Mouse (Mus musculus): ENCODE results near the gene Rfc5. TPM values are rescaled to one million over a fixed set of nuclear protein-coding genes. Genes with fewer than 3 reads are reported as not detected.
A peak's percentile ranks its signal among the peaks of the same experiment; 100 is the strongest.

The Rfc5 gene
- polyA plus RNA-seq, 1 experiment from 2014 or later, result 23.9 TPM

GRCm38 (mm10) chr5:117361590-117361989 is 27.3 kb downstream of the Rfc5 start:
- ATAC-seq (no peak), DNase-seq (no peak)
- no peak for TF ChIP-seq EP300 (IDR thresholded peaks at IDR 0.05; ENCODE audit: low read depth)
- TF ChIP-seq CTCF (IDR thresholded peaks at IDR 0.05; ENCODE audit: low read depth), result no peak
- peak overlapping the region; percentile 92 for H3K27ac ChIP-seq (ENCODE audit: low read depth)
- H3K9ac ChIP-seq (replicated peaks), result no peak overlapping the region
- no peak overlapping the region for H3K4me2 ChIP-seq (ENCODE audit: low read depth, low read length)
- peaks cover 10% of the 10 kb centered on the region; the same call in 1 of the 2 replicates for H3K36me3 ChIP-seq (replicated peaks; ENCODE audit: insufficient read depth, low read length)
- no peaks in the 10 kb centered on the region for H3K9me3 ChIP-seq (ENCODE audit: low read length)
- H3K4me3 ChIP-seq (ENCODE audit: low read depth, low read length), result no peak overlapping the region
- peaks cover 35% of the 10 kb centered on the region for H3K4me1 ChIP-seq (ENCODE audit: insufficient read depth)
- 87% methylated on average over 4 of the region's 4 CpGs for WGBS (ENCODE audit: insufficient replicate concordance)
- no peaks in the 10 kb centered on the region for H3K27me3 ChIP-seq (ENCODE audit: insufficient read depth, low read length)

- DNase-seq (peak; percentile 62), ATAC-seq (peak; percentile 57)
- TF ChIP-seq EP300 (IDR thresholded peaks at IDR 0.05; ENCODE audit: low read depth) (no peak), CTCF (IDR thresholded peaks at IDR 0.05; ENCODE audit: low read depth) (no peak)
- Histone ChIP-seq H3K4me3 (ENCODE audit: low read depth, low read length) (no peak overlapping the region), H3K27ac (ENCODE audit: low read depth) (peak overlapping the region; percentile 92), H3K9me3 (ENCODE audit: low read length) (no peaks in the 10 kb centered on the region), H3K9ac (replicated peaks) (peak overlapping the region; percentile 40), H3K27me3 (ENCODE audit: insufficient read depth, low read length) (no peaks in the 10 kb centered on the region), H3K4me1 (ENCODE audit: insufficient read depth) (peaks cover 41% of the 10 kb centered on the region), H3K4me2 (ENCODE audit: low read depth, low read length) (peak overlapping the region; percentile 53), H3K36me3 (replicated peaks; ENCODE audit: insufficient read depth, low read length) (peaks cover 10% of the 10 kb centered on the region; the same call in 1 of the 2 replicates)
- 31% methylated on average over 13 of the region's 13 CpGs for WGBS (ENCODE audit: insufficient replicate concordance)
Observed at GRCm38 (mm10) chr5:117360631-117361541, 28.0 kb downstream of the Rfc5 start.

GRCm38 (mm10) chr5:117360228-117360515 is 28.7 kb downstream of the Rfc5 start:
- H3K9me3 ChIP-seq (ENCODE audit: low read length), result no peaks in the 10 kb centered on the region
- peak overlapping the region; percentile 36; the same call in 1 of the 2 replicates for H3K4me2 ChIP-seq (ENCODE audit: low read depth, low read length)
- H3K36me3 ChIP-seq (replicated peaks; ENCODE audit: insufficient read depth, low read length), result peaks cover 9% of the 10 kb centered on the region; the same call in 1 of the 2 replicates
- no peak overlapping the region for H3K4me3 ChIP-seq (ENCODE audit: low read depth, low read length)
- WGBS (ENCODE audit: insufficient replicate concordance), result 70% methylated on average over 13 of the region's 13 CpGs
- peaks cover 40% of the 10 kb centered on the region for H3K4me1 ChIP-seq (ENCODE audit: insufficient read depth)
- ATAC-seq (no peak), DNase-seq (no peak)
- no peak for TF ChIP-seq EP300 (IDR thresholded peaks at IDR 0.05; ENCODE audit: low read depth)
- TF ChIP-seq CTCF (IDR thresholded peaks at IDR 0.05; ENCODE audit: low read depth), result no peak
- no peaks in the 10 kb centered on the region for H3K27me3 ChIP-seq (ENCODE audit: insufficient read depth, low read length)
- H3K9ac ChIP-seq (replicated peaks), result no peak overlapping the region
- peak overlapping the region; percentile 92 for H3K27ac ChIP-seq (ENCODE audit: low read depth)

GRCm38 (mm10) chr5:117359497-117360227 is 29.2 kb downstream of the Rfc5 start:
- peak overlapping the region; percentile 36; the same call in 1 of the 2 replicates for H3K4me2 ChIP-seq (ENCODE audit: low read depth, low read length)
- no peak overlapping the region for H3K9ac ChIP-seq (replicated peaks)
- no peak for ATAC-seq
- H3K36me3 ChIP-seq (replicated peaks; ENCODE audit: insufficient read depth, low read length), result peaks cover 3% of the 10 kb centered on the region; the same call in 1 of the 2 replicates
- peak overlapping the region; percentile 92 for H3K27ac ChIP-seq (ENCODE audit: low read depth)
- no peak for DNase-seq
- no peak for TF ChIP-seq CTCF (IDR thresholded peaks at IDR 0.05; ENCODE audit: low read depth)
- TF ChIP-seq EP300 (IDR thresholded peaks at IDR 0.05; ENCODE audit: low read depth), result no peak
- 31% methylated on average over 7 of the region's 7 CpGs for WGBS (ENCODE audit: insufficient replicate concordance)
- no peaks in the 10 kb centered on the region for H3K27me3 ChIP-seq (ENCODE audit: insufficient read depth, low read length)
- H3K9me3 ChIP-seq (ENCODE audit: low read length), result no peaks in the 10 kb centered on the region
- no peak overlapping the region for H3K4me3 ChIP-seq (ENCODE audit: low read depth, low read length)
- peaks cover 39% of the 10 kb centered on the region for H3K4me1 ChIP-seq (ENCODE audit: insufficient read depth)

GRCm38 (mm10) chr5:117358725-117359124 is 30.1 kb downstream of the Rfc5 start:
- Histone ChIP-seq H3K9ac (replicated peaks) (no peak overlapping the region), H3K4me3 (ENCODE audit: low read depth, low read length) (peak overlapping the region; percentile 89; the same call in 1 of the 2 replicates), H3K4me1 (ENCODE audit: insufficient read depth) (peaks cover 39% of the 10 kb centered on the region), H3K9me3 (ENCODE audit: low read length) (no peaks in the 10 kb centered on the region), H3K27me3 (ENCODE audit: insufficient read depth, low read length) (no peaks in the 10 kb centered on the region), H3K36me3 (replicated peaks; ENCODE audit: insufficient read depth, low read length) (0 out of 2 replicates have a peak, but pooled peaks cover 2% of the 10 kb centered on the region), H3K27ac (ENCODE audit: low read depth) (peak overlapping the region; percentile 92), H3K4me2 (ENCODE audit: low read depth, low read length) (peak overlapping the region; percentile 77)
- no peak for TF ChIP-seq EP300 (IDR thresholded peaks at IDR 0.05; ENCODE audit: low read depth)
- TF ChIP-seq CTCF (IDR thresholded peaks at IDR 0.05; ENCODE audit: low read depth), result peak; percentile 75
- 42% methylated on average over 11 of the region's 11 CpGs for WGBS (ENCODE audit: insufficient replicate concordance)
- DNase-seq (peak; percentile 84), ATAC-seq (no peak)

GRCm38 (mm10) chr5:117358248-117358630 is 30.6 kb downstream of the Rfc5 start:
- no peak for TF ChIP-seq CTCF (IDR thresholded peaks at IDR 0.05; ENCODE audit: low read depth)
- no peak for TF ChIP-seq EP300 (IDR thresholded peaks at IDR 0.05; ENCODE audit: low read depth)
- Histone ChIP-seq H3K9me3 (ENCODE audit: low read length) (no peaks in the 10 kb centered on the region), H3K9ac (replicated peaks) (peak overlapping the region; percentile 93), H3K4me1 (ENCODE audit: insufficient read depth) (peaks cover 34% of the 10 kb centered on the region), H3K4me3 (ENCODE audit: low read depth, low read length) (peak overlapping the region; percentile 89), H3K4me2 (ENCODE audit: low read depth, low read length) (peak overlapping the region; percentile 77), H3K27ac (ENCODE audit: low read depth) (peak overlapping the region; percentile 98), H3K27me3 (ENCODE audit: insufficient read depth, low read length) (no peaks in the 10 kb centered on the region), H3K36me3 (replicated peaks; ENCODE audit: insufficient read depth, low read length) (no peaks in the 10 kb centered on the region)
- no peak for DNase-seq
- WGBS (ENCODE audit: insufficient replicate concordance), result 18% methylated on average over 6 of the region's 6 CpGs
- ATAC-seq, result no peak

Measured in liver, postnatal 0 days (tissue).